Mouse (Mus musculus): Measurements from ENCODE around the gene Supv3l1.
"Not testable (repeated sequence)": the region's sequence is repeated elsewhere in the genome, so short reads cannot be mapped to it uniquely, and the experiment has no call there.

- not testable (repeated sequence) for TF ChIP-seq POLR2AphosphoS2 (IDR thresholded peaks at IDR 0.05; ENCODE audit: insufficient read length, low read depth); E2F4 (IDR thresholded peaks at IDR 0.05; ENCODE audit: insufficient read depth); SRF (IDR thresholded peaks at IDR 0.05; ENCODE audit: control insufficient read depth, insufficient read length, low read depth); POLR2A (IDR thresholded peaks at IDR 0.05; ENCODE audit: insufficient read length, low read depth); MAX (IDR thresholded peaks at IDR 0.05; ENCODE audit: low read depth); CEBPB (IDR thresholded peaks at IDR 0.05; ENCODE audit: insufficient read depth, poor library complexity, severe bottlenecking); TCF12 (IDR thresholded peaks at IDR 0.05; ENCODE audit: insufficient read depth, poor library complexity, severe bottlenecking); MYOG (IDR thresholded peaks at IDR 0.05; ENCODE audit: control insufficient read depth in 1 of 3, insufficient read depth in 1 of 3, insufficient read length in 2 of 3, low read depth in 2 of 3); USF1 (IDR thresholded peaks at IDR 0.05; ENCODE audit: low read depth); MYOD1 (IDR thresholded peaks at IDR 0.05; ENCODE audit: control insufficient read depth in 1 of 3, insufficient read length in 2 of 3, low read depth in 2 of 3); TCF3 (IDR thresholded peaks at IDR 0.05; ENCODE audit: insufficient read length, low read depth)
These were observed 2.5 kb upstream of the Supv3l1 start for GRCm38 (mm10) chr10:62452001-62452400.

Data from myocyte (in vitro differentiated cells).